Mouse (Mus musculus) thymus, postnatal 36 days (tissue): ENCODE measurements around the gene Pld6.
A peak's percentile ranks its signal among the peaks of the same experiment; 100 is the strongest.

ENCODE experiments used
- DNase-seq, 2 experiments: peaks; one replicate each; pipeline ENCODE4 v3.0.0; 2022; ENCODE audit warnings: mixed read lengths in 2 of 2

Pld6 gene

DNA sequence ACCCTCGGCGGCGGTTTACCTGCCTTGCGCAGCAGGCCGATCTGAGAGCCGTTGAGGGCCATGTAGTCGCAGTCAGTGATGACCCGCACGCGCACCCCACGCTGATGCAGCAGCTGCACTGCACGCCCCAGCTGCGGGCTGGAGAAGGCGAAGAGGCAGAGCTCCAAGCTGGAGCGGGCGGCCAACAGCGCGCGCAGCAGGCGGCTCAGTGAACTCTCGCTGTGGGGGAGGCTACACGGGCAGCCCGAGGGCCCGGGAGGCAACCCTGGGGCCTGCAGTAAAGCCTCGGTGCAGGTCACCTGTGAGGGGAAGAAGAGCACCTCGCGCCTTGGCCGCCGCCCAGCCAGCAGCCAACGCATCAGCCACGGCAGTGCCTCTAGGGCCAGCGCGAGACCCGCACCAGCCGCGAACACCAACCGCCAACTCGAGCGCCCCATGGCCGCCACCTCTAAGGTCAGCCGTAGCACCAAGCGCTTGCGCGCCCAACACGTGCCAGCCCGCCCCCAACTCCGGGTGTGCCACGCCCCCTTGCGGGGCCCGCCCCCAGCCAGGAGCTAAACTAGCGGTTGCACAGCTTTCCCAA is at the start of gene Pld6:
Gene Pld6, minus strand, starts transcription at position 447 of the 583 bp plus-strand sequence.
- peak; percentile 64 to 67 for DNase-seq

DNA sequence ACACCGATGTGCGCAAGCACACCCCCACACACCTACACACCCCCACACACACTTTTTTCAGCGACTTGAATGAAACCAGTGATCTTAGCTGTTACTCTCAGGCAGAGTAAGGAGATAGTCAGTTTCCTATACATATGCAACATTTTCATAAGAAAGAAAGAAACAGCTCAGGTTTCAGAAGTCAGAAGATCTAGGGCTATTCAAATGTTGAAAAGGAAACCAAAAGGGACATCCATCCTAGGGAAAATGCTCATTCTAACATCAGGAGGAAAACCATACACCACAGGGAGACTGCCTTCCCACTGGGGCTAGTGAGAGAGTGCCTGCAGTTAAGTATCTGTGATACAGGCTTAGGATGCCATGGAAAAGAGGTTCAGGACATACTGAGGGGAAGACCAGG is 34.2 kb upstream of the Pld6 start:
- no peak for DNase-seq

DNA sequence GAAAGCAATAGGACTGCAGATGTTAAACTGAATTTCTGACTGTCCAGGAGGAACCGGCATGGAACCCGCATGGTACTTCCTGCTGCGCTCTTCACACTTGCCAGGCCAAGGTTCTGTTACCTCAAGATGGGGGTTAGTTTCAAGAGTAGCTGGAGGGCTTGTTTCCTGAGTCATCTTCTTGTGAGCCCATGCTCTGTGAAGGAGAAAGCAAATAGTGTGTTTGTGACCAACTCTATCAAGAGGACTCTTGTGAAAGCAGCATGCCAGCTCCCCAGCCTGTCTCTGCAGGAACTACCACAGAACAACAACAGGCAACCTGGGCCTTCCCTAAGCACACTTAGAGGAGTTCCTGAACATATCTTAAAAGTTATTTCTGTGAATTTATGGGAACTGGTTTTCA is 30.5 kb upstream of the Pld6 start:
- no peak for DNase-seq

DNA sequence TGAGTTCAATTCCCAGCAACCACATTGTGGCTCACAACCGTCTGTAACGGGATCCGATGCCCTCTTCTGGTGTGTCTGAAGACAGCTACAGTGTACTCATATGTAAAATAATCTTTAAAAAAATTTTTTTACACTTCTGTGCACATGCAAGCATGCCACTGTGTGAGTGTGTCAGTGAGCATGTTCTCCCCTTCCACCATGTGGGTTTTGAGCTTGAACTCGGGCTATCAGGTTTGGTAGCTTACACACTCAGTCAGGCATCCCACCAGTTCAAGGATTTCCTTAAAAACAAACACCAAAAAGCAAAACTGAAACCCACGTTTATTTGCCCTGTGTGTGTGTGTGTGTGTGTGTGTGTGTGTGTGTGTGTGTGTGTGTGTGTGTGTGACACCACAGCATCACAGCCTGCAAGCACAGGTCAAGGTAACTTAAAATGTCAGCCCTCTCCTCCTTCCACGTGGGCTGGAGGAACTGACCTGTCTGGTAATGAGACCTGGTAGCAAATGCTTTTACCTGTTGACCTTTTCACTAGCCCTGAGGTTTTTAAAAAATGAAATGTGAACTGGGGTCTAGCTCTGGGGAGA is 28.1 kb upstream of the Pld6 start:
- DNase-seq, result no peak

DNA sequence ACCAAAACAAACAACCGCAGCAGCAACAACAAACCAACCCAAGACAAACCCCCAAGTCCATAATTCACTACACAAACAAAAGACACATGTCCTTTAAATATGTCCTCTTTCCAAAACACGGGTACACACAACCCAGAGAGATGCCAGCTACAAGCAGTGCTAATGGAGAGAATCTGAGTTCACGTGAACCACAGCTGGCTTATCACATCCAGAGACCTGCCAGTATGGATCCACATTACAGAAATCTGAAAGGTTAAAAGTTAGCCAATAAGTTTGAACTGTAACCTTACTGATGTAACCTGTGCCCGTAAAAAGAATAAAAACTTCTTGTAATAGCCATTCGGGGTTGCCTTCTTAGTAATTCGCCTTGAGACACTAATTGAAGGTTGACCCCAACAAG is 27.5 kb upstream of the Pld6 start:
- no peak for DNase-seq

DNA sequence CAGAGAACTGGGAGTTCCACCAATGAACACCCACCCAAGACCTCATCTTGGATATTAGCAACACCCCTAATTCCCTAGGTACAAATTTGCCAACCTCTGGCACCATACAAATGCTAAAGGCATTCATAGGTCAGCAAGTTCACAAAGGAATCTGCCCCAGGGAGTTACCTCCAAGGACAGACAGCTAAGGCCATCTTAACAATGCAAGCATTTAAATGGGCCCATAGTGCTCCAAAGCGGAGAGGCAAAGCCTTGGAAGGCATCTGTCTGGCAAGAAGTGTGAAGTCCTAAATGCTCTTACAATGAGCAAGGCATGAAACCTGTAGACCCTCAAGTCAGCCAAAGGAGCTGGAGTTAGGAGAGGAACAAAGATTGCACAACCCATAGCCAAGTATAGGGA is 26.9 kb upstream of the Pld6 start:
- no peak for DNase-seq

DNA sequence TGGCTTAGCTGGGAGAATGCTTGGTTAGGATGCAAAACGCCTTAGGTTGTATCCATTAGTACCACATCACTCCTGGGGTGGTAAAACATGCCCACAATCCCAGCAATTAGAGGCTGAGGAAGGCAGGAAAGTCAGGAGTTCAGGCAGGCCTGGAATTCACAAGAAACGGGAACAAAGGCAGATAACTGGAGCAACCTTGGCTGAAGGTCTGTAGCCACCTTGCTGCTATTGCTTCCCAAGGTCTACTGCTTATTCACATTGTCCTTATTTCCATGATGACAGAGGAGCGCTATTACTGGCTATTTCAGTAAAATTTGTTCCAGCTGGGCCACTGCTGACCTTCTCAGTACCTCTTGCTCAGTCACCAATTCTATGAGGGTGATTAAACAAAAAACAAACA is 25.8 kb upstream of the Pld6 start:
- no peak for DNase-seq

DNA sequence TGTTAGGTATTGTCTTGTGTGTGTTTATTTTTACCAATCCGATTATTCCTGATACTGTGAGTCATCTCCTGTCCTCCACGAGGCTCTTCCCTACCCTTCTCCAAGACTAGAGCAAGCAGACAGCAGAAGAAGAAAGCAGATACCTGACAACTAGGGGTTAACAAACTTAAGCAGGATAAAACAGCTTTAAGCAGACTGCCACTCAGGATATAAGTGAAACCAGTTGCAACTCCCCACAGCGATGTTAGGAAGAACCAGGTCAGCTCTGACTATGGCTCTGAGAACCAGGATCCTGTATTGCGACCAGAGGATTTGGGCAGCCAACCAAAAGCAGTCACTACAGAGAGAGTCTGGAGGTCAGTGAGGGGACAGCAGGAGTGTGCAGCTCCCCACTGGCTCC is 23.8 kb upstream of the Pld6 start:
- no peak for DNase-seq

DNA sequence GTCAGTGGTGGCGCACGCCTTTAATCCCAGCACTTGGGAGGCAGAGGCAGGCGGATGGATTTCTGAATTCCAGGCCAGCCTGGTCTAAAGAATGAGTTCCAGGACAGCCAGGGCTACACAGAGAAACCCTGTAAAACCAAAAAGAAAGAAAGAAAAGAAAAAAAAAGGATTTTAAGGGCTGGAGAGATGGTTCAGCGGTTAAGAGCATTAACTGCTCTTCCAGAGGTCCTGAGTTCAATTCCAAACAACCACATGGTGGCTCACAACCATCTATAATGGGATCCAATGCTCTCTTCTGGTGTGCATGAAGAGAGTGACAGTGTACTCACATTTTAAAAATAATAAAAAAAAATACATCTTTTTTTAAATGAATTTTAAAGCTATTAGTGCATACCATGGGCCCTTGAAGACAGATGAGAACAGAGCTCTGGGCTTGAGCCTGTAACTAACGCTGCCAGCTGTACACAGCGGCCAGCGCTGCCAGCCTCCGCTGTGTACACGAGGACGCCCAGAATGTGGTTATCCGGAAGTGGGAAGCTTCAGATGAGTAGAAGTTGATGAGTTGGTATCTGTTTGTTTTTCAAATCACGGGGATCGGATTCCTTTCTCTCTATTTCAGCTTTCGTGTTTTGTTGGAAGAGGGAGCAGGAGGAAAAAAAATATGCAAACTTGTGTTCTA is 23.2 kb upstream of the Pld6 start:
- DNase-seq, result no peak

DNA sequence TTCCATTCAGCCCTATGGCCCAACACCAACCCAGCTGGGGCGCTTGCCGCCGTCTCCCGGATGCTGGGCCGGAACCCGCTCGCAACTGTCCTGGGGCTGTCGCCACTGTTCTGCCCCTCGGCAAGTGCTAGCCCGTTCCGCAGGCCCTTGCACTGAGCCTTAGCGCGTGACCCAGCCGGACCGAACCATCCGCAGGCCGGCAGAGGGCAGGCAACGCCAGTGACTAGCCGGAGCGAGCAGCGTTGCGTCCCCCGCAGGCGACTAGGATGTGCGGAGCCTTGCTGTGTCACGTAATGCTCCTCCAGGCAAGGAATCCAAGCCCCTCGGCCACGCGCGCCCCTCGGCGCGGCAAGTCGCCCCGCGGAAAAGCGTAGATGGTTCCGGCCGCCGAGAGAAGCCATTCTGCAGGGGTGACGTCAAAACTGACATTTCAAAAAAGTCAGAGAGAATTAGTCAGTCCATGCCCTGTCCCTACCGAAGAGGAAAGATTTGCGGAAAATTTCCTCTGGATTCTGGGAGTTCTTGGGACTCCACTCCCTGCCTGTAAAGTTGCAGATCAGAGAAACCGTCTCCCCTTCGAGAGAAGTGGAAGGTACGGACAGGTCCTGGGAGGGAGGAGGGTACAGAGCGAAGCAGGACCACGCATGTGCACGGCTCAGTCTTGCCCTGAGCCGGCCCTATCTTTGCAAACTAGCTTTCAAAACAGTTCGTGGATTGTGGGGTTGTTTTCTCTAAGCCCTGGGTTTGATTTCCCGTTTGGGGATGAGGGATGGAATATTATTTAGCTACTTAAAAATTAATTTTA is 22.4 kb upstream of the Pld6 start, which contains the start of gene Flcn:
Gene Flcn, minus strand, starts transcription at position 347 of the 805 bp plus-strand sequence.
- peak; percentile 82 to 83 for DNase-seq

DNA sequence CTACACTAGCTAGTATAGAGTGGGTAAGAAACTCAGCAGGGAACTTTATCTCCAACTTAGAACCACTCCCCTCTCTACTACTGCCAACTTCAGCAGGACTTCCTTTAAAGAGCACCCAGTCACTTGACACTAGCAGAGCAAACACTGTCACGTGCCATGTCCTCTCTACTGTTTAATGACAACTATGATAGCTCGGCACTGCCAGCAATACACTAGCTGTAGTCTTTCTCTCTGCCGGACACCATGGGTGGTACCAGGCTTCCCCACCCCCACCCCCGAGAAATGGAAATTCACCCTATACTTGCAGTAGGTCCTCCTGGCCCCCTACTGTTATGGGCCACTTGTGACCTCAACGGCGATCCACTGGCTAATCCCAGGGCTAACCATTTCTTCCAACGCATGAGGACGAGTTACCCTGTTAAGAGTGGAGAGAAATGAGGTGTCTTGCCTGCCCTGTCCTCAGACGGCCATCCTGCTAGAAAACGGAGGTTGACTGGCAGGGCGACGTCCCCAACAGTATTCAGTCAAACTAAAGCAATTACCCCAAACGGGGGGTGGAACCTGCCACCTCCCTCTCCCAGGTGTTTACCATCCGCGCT is 21.7 kb upstream of the Pld6 start:
- DNase-seq, result no peak

DNA sequence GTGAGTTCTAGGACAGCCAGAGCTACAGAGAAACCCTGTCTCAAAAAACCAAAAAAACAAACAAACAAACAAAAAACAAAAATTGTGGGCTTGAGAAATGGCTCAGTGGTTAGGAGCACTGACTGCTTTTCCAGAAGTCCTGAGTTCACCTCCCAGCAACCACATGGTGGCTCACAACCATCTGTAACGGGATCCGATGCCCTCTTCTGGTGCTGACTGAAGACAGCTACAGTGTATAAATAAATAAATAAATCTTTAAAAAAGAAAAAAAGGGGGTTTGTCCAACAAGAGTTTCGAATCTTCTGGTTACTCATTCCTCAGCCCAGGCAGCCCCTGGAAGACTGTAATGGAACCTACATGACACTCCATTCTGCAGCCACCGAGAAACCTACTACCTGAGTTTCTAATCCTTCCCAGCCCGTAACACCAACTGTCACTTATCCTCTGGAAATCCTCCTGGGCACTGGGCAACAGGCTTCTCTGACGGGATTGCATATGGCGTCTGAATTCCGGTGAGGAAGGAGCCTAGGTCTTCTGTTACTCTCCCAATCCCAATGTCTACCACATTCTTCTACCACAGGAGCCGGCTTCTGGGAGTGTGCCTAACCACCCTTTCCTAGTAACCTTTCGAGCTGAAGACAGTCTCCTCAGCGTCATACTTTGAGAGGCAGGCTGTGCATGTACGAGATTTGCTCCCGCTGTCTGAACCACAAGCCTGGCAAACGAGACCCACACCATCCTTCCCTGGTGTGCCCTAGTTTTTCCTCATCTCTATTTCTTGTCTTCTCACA is 20.9 kb upstream of the Pld6 start:
- no peak for DNase-seq

DNA sequence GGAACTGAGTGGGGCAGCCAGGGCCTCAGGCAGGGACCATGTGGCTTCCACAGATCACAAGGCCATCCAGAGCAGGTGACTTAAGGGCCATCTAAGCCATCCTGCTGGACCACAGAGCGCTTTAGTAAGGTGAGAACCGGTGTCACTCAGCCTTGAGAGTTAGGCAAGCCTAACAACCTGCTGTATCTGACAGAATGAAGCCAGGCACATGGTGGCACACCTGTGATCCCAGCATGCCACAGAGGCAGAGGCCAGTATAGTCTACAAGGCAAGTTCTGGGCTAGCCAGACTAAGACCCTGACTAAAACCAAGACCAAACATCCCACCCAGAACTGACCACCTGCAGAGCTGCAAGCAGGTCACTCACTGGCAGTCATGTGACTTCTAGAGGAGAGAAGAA is 18.2 kb upstream of the Pld6 start:
- no peak for DNase-seq

DNA sequence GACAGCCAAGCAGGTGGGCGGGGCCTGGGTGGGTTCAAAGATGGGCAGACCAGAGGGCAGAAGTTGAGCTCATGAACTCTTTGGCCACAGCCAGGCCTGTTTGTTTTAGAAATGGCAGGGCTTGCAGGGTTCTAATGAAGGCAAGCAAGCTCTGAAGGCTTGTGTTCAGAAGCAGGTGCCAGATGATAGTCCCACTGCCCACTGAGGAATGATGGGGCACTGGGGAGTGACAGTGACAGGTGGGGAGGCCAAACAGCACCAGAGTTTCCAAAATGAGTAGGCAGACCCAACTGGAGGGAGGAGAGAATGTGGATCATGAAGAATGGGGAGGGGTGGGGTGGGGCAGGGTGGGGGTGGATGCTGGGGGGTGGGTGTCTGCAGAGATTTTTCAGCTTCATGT is 17.8 kb upstream of the Pld6 start:
- no peak for DNase-seq

DNA sequence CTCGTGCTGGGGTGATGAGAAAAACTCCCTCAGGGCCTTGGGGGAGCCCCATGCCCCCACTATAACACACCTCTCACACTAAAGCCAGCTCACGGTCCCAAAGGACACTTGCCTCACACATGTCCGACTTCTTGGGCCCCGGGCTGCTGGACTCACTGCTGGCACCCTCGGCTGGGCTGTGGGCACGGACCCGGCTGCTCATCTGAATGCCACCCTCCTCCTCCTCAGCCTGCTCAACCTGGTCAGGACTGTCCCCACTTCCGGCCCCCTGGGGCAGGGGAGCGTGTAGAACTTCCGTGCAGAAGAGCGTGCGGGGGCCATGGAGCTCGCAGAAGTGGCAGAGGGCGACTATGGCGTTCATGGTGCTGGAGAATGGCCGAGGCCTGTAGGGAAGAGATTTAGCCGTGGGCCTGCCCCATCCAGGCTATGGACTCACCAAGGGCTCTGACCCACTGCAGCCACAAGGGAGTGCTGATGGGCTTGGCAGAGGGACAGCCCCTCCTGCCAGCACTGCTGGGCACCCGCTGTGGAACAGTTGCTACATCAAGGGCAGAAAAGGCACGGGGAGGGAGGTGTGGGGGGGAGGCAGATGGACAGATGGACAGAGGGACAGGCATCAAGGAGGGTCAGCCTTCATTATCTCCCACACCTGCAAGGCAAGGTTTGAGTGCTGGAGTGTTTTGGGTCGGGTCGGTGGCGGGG is 17.1 kb upstream of the Pld6 start:
- no peak for DNase-seq

DNA sequence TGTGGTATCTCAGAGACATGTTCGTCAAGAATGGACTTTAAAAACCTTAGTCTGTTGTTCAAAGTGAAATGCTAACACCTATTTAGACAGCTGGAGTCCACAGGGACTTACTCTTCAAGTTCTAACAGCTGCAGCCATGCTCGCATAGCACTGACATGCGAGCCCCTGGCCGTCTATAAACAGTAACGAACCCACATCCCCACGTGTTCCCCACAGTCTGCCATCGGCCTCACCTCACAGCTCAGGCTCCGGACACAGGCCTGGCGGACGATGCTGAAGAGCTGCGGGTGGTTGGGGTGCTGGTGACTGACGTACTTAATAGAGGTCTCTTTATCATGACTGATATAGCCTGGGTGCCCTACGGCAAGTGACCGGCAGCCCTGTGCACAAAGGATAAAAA is 16.1 kb upstream of the Pld6 start:
- no peak for DNase-seq

DNA sequence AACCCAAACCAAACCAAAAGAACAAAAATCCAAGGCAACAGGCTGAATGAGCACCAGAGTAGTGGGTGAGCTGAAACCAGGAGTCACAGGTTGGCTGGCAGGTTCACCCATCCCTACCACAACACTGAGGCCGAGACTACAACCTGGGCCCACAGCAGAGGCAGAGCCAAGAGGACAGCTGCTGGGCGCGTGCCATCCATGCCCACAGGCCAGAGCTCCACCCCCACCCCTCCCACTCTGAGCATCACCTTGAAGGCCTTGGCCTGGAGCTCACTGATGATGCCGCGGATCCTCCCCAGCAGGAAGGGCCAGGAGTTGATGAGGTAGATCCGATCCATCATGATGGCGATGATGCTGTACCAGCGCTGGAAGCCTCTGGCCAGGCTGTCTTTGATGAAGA is 14.4 kb upstream of the Pld6 start:
- no peak for DNase-seq

DNA sequence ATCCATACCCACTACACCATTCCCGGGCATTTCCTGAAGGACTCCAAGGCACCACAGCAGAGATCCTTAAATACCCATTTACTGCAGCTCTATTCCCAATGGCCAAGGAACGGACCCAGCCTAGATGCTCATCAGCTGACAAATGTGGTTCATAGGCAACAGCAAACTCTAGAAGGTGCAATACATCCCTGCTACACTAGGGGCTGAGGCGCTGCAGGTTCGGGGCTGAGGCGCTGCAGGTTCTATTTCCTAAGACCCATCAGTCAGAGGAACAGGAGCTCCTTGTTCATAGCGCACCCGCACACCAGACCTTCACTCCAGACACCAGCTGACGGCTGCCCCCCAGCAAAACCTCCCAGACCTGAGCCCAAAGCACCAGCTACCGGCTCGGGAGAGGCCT is 13.0 kb upstream of the Pld6 start:
- no peak for DNase-seq

DNA sequence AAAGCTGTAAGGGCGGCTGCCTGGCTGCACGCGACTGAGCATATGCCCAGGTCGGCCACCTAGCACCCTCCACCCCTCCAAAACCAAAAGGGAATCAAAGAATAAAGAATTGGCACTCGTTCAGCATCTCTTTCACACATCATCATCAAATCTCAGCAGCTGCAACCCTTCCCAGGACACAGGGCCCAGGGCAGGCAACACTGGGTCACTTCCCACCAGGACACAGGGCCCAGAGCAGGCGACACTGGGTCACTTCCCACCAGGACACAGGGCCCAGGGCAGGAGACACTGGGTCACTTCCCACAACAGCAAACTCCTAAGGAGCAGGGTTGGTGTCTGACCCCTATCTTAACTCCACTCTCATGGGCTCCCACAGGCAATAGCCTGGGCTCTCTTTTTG is 5.9 kb upstream of the Pld6 start:
- DNase-seq, result no peak

DNA sequence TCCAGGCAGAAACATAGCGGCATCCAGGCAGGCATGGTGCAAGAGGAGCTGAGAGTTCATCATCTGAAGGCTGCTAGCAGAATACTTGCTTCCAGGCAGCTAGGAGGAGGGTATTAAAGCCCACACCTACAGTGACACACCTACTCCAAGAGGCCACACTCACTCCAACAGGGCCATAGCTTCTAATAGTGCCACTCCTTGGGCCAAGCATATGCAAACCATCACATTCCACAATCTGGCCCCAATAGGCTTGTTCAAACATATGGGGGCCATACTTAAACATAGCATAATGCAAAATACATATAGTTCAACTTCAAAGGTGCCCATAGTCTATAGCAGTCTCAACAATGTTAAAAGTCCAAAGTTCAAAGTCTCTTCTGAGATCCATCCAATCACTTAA is 1.9 kb upstream of the Pld6 start:
- no peak for DNase-seq

DNA sequence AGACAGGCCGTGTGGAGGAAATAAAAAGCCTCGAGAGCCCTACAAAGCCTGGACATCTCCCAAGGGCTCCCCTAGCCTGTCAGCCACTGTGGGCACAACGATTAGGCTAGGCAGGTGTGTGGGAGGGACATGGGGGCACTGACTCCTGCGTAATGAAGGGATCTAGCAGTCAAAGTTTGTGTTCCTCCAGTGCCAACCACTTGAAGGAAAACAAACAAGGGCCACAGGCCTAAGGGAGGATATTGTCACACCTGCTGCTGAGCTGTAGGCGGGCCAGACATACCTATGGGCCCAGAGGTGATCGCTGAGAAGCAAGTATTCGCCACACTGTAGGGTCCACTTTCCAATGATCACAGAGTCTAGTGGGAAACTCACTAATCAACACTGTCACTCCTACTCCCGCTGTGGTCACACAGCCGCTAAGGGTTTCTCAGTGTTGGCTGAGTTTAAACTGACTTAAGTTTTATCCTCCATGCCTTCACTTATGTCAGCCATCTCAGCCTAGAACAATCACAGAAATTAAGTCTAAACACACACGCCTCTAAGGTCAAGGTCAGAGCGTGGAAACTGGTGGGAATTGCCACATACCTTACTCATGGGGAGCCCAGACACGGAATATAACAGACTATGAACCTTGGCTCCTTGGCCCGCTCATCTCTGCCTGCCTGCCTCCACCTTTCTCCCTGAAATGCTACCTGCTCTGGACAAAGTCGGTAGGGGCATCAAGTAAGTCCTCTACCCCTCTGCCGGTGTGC is 824 bp downstream of the Pld6 start:
- no peak for DNase-seq
